Mouse (Mus musculus): ENCODE data around the gene Cops2. TPM values are rescaled to one million over a fixed set of nuclear protein-coding genes. Genes with fewer than 3 reads are reported as not detected.

Cops2 gene
- polyA plus RNA-seq, 1 experiment from 2014 or later: 77.2 TPM

- Histone ChIP-seq H3K9ac (ENCODE audit: low read length) (peak overlapping the region; percentile 93), H3K4me2 (ENCODE audit: low read length) (peak overlapping the region; percentile 77), H3K27me3 (replicated peaks; ENCODE audit: control insufficient read depth, insufficient read depth, low read length) (no peaks in the 10 kb centered on the region), H3K27ac (ENCODE audit: low read depth, low read length) (peak overlapping the region; percentile 71), H3K4me1 (ENCODE audit: control insufficient read depth, insufficient read depth, low read length) (peaks cover 8% of the 10 kb centered on the region), H3K4me3 (ENCODE audit: low read depth, low read length) (peak overlapping the region; percentile 80), H3K36me3 (ENCODE audit: control insufficient read depth, insufficient read depth, low read length) (no peaks in the 10 kb centered on the region), H3K9me3 (replicated peaks; ENCODE audit: control insufficient read depth, low read length) (no peaks in the 10 kb centered on the region)
- DNase-seq (ENCODE audit: low spot score) (no peak), ATAC-seq (peak; percentile 22)
- 3% methylated on average over 44 of the region's 44 CpGs for WGBS
These were observed 76.8 kb downstream of the Cops2 start for GRCm38 (mm10) chr2:125781978-125782718.

- 71% methylated on average over 2 of the region's 2 CpGs for WGBS
- DNase-seq (ENCODE audit: low spot score): no peak
- Histone ChIP-seq H3K4me3 (ENCODE audit: low read depth, low read length) (no peak overlapping the region), H3K9ac (ENCODE audit: low read length) (peak overlapping the region; percentile 93; the same call in 1 of the 2 replicates), H3K4me1 (ENCODE audit: control insufficient read depth, insufficient read depth, low read length) (peaks cover 8% of the 10 kb centered on the region), H3K4me2 (ENCODE audit: low read length) (peak overlapping the region; percentile 77), H3K9me3 (replicated peaks; ENCODE audit: control insufficient read depth, low read length) (no peaks in the 10 kb centered on the region), H3K27ac (ENCODE audit: low read depth, low read length) (no peak overlapping the region), H3K36me3 (ENCODE audit: control insufficient read depth, insufficient read depth, low read length) (no peaks in the 10 kb centered on the region), H3K27me3 (replicated peaks; ENCODE audit: control insufficient read depth, insufficient read depth, low read length) (no peaks in the 10 kb centered on the region)
- no peak for ATAC-seq
These were observed 77.9 kb downstream of the Cops2 start for GRCm38 (mm10) chr2:125781006-125781405.

Other genes with a start within 250 kb of the Cops2 start
- gene Cep152, start 234.0 kb downstream of the Cops2 start, polyA plus RNA-seq (2014; fragmentation: Nextera tagmentation; extraction: Ambion mirVana): 3.2 TPM in 2 replicates
- 405 and 426 TPM in 2 replicates for gene Eid1, start 186.0 kb downstream of the Cops2 start, polyA plus RNA-seq (2014; fragmentation: Nextera tagmentation; extraction: Ambion mirVana)
- 0.66 and 0.85 TPM in 2 replicates for gene Shc4, start 135.0 kb downstream of the Cops2 start, polyA plus RNA-seq (2014; fragmentation: Nextera tagmentation; extraction: Ambion mirVana)
- 25.1 and 32.0 TPM in 2 replicates for gene Secisbp2l, start 76.3 kb downstream of the Cops2 start, polyA plus RNA-seq (2014; fragmentation: Nextera tagmentation; extraction: Ambion mirVana)
- gene Galk2, start within 50 bp of the Cops2 start, polyA plus RNA-seq (2014; fragmentation: Nextera tagmentation; extraction: Ambion mirVana): 29.8 and 32.8 TPM in 2 replicates
- gene Fgf7, start 175.5 kb upstream of the Cops2 start, polyA plus RNA-seq (2014; fragmentation: Nextera tagmentation; extraction: Ambion mirVana): 0.53 and 0.62 TPM in 2 replicates